Mouse (Mus musculus) lung, adult 2 months (tissue): ENCODE results near the gene Kcnj10.

ENCODE experiments used
- CTCF ChIP-seq: fragments of 200-500 bp; IDR thresholded peaks from 2 replicates; pipeline ENCODE4 v1.5.1; 2011; ENCODE audit warnings: mild to moderate bottlenecking, low read length, control low read depth; ENCODE audit not compliant: insufficient read depth
- POLR2A ChIP-seq: fragments of 200-500 bp; IDR thresholded peaks from 2 replicates; pipeline ENCODE4 v1.6.1; 2011; ENCODE audit warnings: low read depth, mild to moderate bottlenecking, control low read depth, low read length, borderline replicate concordance; ENCODE audit errors: extremely low read depth

DNA sequence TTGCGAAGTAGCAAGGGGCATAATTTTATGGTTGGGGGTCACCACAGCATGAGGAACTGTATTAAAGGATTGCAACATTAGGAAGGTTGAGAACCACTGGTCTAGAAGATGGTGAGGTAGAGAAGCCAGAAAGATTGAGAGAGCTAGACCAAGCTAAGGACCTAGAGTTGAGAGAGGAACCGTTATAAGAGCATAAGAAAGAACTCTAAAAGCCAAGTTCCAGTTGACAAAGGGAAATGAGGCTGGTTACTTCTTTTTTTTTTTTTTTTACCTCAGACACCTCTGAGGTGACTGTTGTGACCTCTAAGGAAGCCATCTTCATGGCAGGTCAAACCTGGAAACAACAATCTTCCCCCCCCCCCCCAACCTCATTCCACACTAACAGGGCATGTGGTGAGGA lies 35.9 kb upstream of the Kcnj10 start:
- TF ChIP-seq POLR2A (no peak), CTCF (no peak)
